Mouse (Mus musculus): ENCODE results near the gene Abl2.

DNA sequence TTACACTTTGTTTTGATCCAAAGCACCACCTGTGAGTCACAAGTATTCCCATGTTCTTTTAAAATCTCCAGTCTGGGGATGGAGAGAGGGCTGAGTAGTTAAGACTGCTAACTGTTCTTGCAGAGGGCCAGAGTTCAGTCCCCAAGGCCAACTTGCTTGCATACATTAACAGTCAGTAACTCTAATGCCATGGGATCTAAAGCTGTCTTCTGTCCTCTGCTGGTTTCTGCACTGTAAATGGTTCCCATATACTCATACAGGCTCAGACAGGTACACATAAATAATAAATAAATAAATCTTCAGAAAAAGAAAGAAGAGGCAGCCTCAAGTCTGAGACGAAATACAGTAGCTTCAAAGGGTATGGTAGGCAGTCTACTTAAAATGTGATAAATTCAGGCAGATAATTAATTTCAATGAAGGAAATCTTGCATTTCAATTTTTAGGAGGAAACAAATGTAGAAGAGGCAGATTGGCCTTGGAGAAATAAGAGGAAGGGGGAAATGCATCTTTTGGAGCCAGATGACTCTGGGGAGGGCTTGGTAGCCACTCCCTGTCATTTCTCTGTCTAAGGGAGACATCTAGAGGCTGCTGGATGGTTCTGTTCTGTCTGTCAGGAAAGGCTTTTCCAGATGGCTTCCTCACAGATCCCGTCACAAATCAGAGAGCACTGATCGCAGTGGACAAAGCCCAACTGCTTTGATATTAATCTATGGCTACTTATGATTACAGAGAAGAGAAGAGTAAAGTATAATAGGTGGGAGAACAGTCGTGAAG, 18.6 kb upstream of the Abl2 start:
- TF ChIP-seq CTCF (IDR thresholded peaks at IDR 0.05; ENCODE audit: control insufficient read depth, insufficient read depth, insufficient replicate concordance, low read depth, low read length) (no peak), POLR2A (IDR thresholded peaks at IDR 0.05; ENCODE audit: control insufficient read depth, low read depth, low read length) (no peak)
